Mouse (Mus musculus): ENCODE data around the gene Cemip2. TPM values are rescaled to one million over a fixed set of nuclear protein-coding genes. Genes with fewer than 3 reads are reported as not detected.

The Cemip2 gene
- 0.12 and 1.7 TPM in 2 replicates for polyA plus RNA-seq (2012; ENCODE audit: insufficient read depth, low replicate concordance)

- Histone ChIP-seq H3K27me3 (replicated peaks) (peaks cover 15% of the 10 kb centered on the region), H3K4me1 (peaks cover 42% of the 10 kb centered on the region), H3K36me3 (replicated peaks; ENCODE audit: low read length) (peaks cover 10% of the 10 kb centered on the region), H3K9me3 (no peaks in the 10 kb centered on the region), H3K4me3 (replicated peaks) (peak within 1 kb of the TSS; percentile 97)
- TF ChIP-seq FLI1 (IDR thresholded peaks at IDR 0.05; ENCODE audit: low read length) (no peak), GATA1 (IDR thresholded peaks at IDR 0.05; ENCODE audit: borderline replicate concordance, low read length) (no peak)
These were observed at the start of gene Cemip2 for GRCm38 (mm10) chr19:21778147-21778917. TSS of gene Cemip2 (plus strand) at chr19:21778342.

- no peak overlapping the region for H3K4me3 ChIP-seq (replicated peaks)
- peaks cover 3% of the 10 kb centered on the region for H3K36me3 ChIP-seq (replicated peaks; ENCODE audit: low read length)
- no peaks in the 10 kb centered on the region for H3K27me3 ChIP-seq (replicated peaks)
- H3K4me1 ChIP-seq: peaks cover 24% of the 10 kb centered on the region
- no peaks in the 10 kb centered on the region for H3K9me3 ChIP-seq
- TF ChIP-seq GATA1 (IDR thresholded peaks at IDR 0.05; ENCODE audit: borderline replicate concordance, low read length): no peak
- TF ChIP-seq FLI1 (IDR thresholded peaks at IDR 0.05; ENCODE audit: low read length): no peak
These were observed 49.8 kb upstream of the Cemip2 start for GRCm38 (mm10) chr19:21728342-21728741.

GRCm38 (mm10) chr19:21731887-21732286 lies 46.3 kb upstream of the Cemip2 start:
- TF ChIP-seq FLI1 (IDR thresholded peaks at IDR 0.05; ENCODE audit: low read length) (no peak), GATA1 (IDR thresholded peaks at IDR 0.05; ENCODE audit: borderline replicate concordance, low read length) (no peak)
- Histone ChIP-seq H3K36me3 (replicated peaks; ENCODE audit: low read length) (no peaks in the 10 kb centered on the region), H3K4me3 (replicated peaks) (no peak overlapping the region), H3K9me3 (no peaks in the 10 kb centered on the region), H3K27me3 (replicated peaks) (no peaks in the 10 kb centered on the region), H3K4me1 (peaks cover 59% of the 10 kb centered on the region)

GRCm38 (mm10) chr19:21733176-21733575 lies 45.0 kb upstream of the Cemip2 start:
- TF ChIP-seq FLI1 (IDR thresholded peaks at IDR 0.05; ENCODE audit: low read length) (no peak), GATA1 (IDR thresholded peaks at IDR 0.05; ENCODE audit: borderline replicate concordance, low read length) (no peak)

GRCm38 (mm10) chr19:21734112-21734511 lies 44.0 kb upstream of the Cemip2 start:
- Histone ChIP-seq H3K36me3 (replicated peaks; ENCODE audit: low read length) (no peaks in the 10 kb centered on the region), H3K4me1 (peaks cover 78% of the 10 kb centered on the region)

More at GRCm38 (mm10) chr19:21733176-21733575, 45.0 kb upstream of the Cemip2 start:
- Histone ChIP-seq H3K4me1 (peaks cover 69% of the 10 kb centered on the region), H3K9me3 (no peaks in the 10 kb centered on the region), H3K36me3 (replicated peaks; ENCODE audit: low read length) (no peaks in the 10 kb centered on the region), H3K27me3 (replicated peaks) (no peaks in the 10 kb centered on the region), H3K4me3 (replicated peaks) (no peak overlapping the region)

GRCm38 (mm10) chr19:21737446-21737845 lies 40.7 kb upstream of the Cemip2 start:
- peaks cover 8% of the 10 kb centered on the region for H3K36me3 ChIP-seq (replicated peaks; ENCODE audit: low read length)
- peak overlapping the region; percentile 87 for H3K4me3 ChIP-seq (replicated peaks)
- peak; percentile 69 for TF ChIP-seq FLI1 (IDR thresholded peaks at IDR 0.05; ENCODE audit: low read length)
- peak; percentile 92; the same call in 1 of the 3 replicates for TF ChIP-seq GATA1 (IDR thresholded peaks at IDR 0.05; ENCODE audit: borderline replicate concordance, low read length)
- H3K27me3 ChIP-seq (replicated peaks): no peaks in the 10 kb centered on the region
- no peaks in the 10 kb centered on the region for H3K9me3 ChIP-seq
- H3K4me1 ChIP-seq: peaks cover 89% of the 10 kb centered on the region

More at GRCm38 (mm10) chr19:21734112-21734511, 44.0 kb upstream of the Cemip2 start:
- H3K4me3 ChIP-seq (replicated peaks): no peak overlapping the region
- no peaks in the 10 kb centered on the region for H3K9me3 ChIP-seq
- TF ChIP-seq GATA1 (IDR thresholded peaks at IDR 0.05; ENCODE audit: borderline replicate concordance, low read length) (no peak), FLI1 (IDR thresholded peaks at IDR 0.05; ENCODE audit: low read length) (no peak)
- no peaks in the 10 kb centered on the region for H3K27me3 ChIP-seq (replicated peaks)

- Histone ChIP-seq H3K4me1 (peaks cover 89% of the 10 kb centered on the region), H3K4me3 (replicated peaks) (peak overlapping the region; percentile 89), H3K27me3 (replicated peaks) (no peaks in the 10 kb centered on the region), H3K36me3 (replicated peaks; ENCODE audit: low read length) (peaks cover 8% of the 10 kb centered on the region), H3K9me3 (no peaks in the 10 kb centered on the region)
- no peak for TF ChIP-seq GATA1 (IDR thresholded peaks at IDR 0.05; ENCODE audit: borderline replicate concordance, low read length)
These were observed 40.1 kb upstream of the Cemip2 start for GRCm38 (mm10) chr19:21737881-21738590.

- Histone ChIP-seq H3K36me3 (replicated peaks; ENCODE audit: low read length) (peaks cover 10% of the 10 kb centered on the region), H3K4me1 (peaks cover 89% of the 10 kb centered on the region), H3K27me3 (replicated peaks) (no peaks in the 10 kb centered on the region), H3K4me3 (replicated peaks) (peak overlapping the region; percentile 89), H3K9me3 (no peaks in the 10 kb centered on the region)
- no peak for TF ChIP-seq FLI1 (IDR thresholded peaks at IDR 0.05; ENCODE audit: low read length)
- TF ChIP-seq GATA1 (IDR thresholded peaks at IDR 0.05; ENCODE audit: borderline replicate concordance, low read length): no peak
These were observed 39.4 kb upstream of the Cemip2 start for GRCm38 (mm10) chr19:21738591-21739280.

GRCm38 (mm10) chr19:21742138-21742537 lies 36.0 kb upstream of the Cemip2 start:
- H3K27me3 ChIP-seq (replicated peaks): no peaks in the 10 kb centered on the region
- no peak for TF ChIP-seq FLI1 (IDR thresholded peaks at IDR 0.05; ENCODE audit: low read length)
- TF ChIP-seq GATA1 (IDR thresholded peaks at IDR 0.05; ENCODE audit: borderline replicate concordance, low read length): no peak
- peaks cover 10% of the 10 kb centered on the region for H3K36me3 ChIP-seq (replicated peaks; ENCODE audit: low read length)
- H3K9me3 ChIP-seq: no peaks in the 10 kb centered on the region
- H3K4me1 ChIP-seq: peaks cover 86% of the 10 kb centered on the region
- no peak overlapping the region for H3K4me3 ChIP-seq (replicated peaks)
